Mouse (Mus musculus) left cerebral cortex, adult 2 months (tissue): ENCODE measurements around the gene Dapl1. TPM values are rescaled to one million over a fixed set of nuclear protein-coding genes. Genes with fewer than 3 reads are reported as not detected.

ENCODE experiments used
- DNase-seq, 2 experiments: peaks; one replicate each; pipeline ENCODE4 v3.0.0; 2021 to 2022; ENCODE audit warnings: low spot score in 2 of 2, mixed read lengths in 1 of 2; ENCODE audit errors: extremely low spot score in 1 of 2
- H3K27ac ChIP-seq: fragments of 200-600 bp; 2 replicates; pipeline ENCODE4 v1.8.1; 2022
- H3K4me3 ChIP-seq: fragments of 200-600 bp; 2 replicates; pipeline ENCODE4 v1.8.1; 2022
- CTCF ChIP-seq: fragments of 200-600 bp; IDR thresholded peaks from 2 replicates; pipeline ENCODE4 v1.8.1; 2022; ENCODE audit warnings: antibody characterized with exemption, mild to moderate bottlenecking, moderate library complexity
- intact Hi-C: fragments of 180-260 bp; cut with DNase I; formaldehyde crosslinking; loops from one replicate; pipeline ENCODE4 v1.15.1; 2025
- total RNA-seq, 2 experiments: library from RNA; stranded (reverse); gene quantifications; 2 replicates each; pipeline ENCODE4 v1.2.3; 2021

Gene Dapl1
- total RNA-seq, 2 experiments from 2014 or later, result 1.4 to 1.8 TPM

DNA sequence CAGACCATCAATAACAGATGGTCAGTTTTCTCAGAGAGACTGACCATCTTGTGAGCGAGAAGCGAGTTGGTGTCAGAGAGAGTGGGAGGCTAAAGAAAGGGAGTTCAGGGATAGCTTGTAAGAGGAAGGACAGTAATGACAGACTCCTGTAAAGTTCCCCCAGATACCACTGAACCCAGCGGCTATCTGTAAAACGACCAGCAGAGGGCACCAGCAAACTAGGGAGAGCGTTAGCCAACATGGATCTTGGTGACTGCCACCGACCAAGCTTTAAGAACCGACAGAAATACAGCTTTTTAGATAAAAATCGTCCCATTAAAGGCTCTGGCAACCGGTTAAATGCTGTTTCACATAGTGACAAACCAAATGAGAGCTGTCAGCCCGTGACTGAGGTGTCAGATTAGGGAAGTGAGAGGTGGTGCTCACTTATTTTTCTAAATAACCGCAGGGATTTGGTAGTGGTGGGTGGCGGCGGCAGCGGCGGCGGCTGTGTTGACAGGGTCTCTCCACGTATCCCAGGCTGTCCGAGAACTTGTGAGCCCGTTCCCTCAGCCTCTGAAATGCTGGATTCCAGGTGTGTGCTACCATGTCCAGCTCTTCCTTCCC lies 37.7 kb downstream of the Dapl1 start:
- peak; percentile 89 for TF ChIP-seq CTCF
- DNase-seq, result peak; percentile 69 to 81
- intact Hi-C loops, result loop anchor here (5.0 kb wide), 1 partner anchor 225 kb away; no protein-coding TSS in a partner anchor
- Histone ChIP-seq H3K27ac (peak overlapping the region; percentile 37), H3K4me3 (peak overlapping the region; percentile 37)

GRCm38 (mm10) chr2:59523526-59523925 lies 39.1 kb downstream of the Dapl1 start:
- intact Hi-C loops, result loop anchor here (5.0 kb wide), 1 partner anchor 224 kb away; no protein-coding TSS in a partner anchor
- no peak for TF ChIP-seq CTCF
- no peak for DNase-seq

DNA sequence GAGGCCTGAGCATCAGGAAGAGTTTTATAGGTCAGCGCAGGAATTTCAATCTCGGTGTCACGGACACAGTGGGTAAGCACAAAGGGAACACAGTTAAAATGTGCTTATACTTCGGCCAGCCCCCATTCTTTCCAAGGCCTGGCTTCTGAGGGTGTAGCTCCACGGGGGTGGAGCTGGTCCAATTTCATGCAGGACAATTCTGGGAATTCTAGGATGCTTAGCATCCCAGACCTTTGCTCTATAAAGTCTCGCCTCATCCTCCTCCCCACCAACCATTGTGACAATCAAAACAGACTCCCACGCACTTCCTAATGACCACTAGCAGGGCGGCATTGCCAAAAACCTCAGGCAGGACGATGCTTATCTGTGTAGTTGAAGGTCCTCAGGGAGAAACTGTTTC lies 42.4 kb downstream of the Dapl1 start:
- H3K27ac ChIP-seq, result no peak overlapping the region
- no peak for DNase-seq
- no peak overlapping the region for H3K4me3 ChIP-seq
- intact Hi-C loops, result no loop called here
- TF ChIP-seq CTCF, result no peak

More at GRCm38 (mm10) chr2:59523526-59523925, 39.1 kb downstream of the Dapl1 start:
- Histone ChIP-seq H3K4me3 (no peak overlapping the region), H3K27ac (no peak overlapping the region)

- intact Hi-C loops, result loop anchor here (10.0 kb wide), 2 partner anchors 685 to 885 kb away; no protein-coding TSS in a partner anchor
- no peak for TF ChIP-seq CTCF
- H3K4me3 ChIP-seq, result no peak overlapping the region
Measured at GRCm38 (mm10) chr2:59529574-59530080, 45.2 kb downstream of the Dapl1 start.

GRCm38 (mm10) chr2:59530811-59531210 lies 46.4 kb downstream of the Dapl1 start:
- peak; percentile 19 to 46 for DNase-seq
- H3K27ac ChIP-seq, result peak overlapping the region; percentile 71
- H3K4me3 ChIP-seq, result no peak overlapping the region
- intact Hi-C loops, result loop anchor here (1.0 to 10.0 kb wide), 3 partner anchors 56 to 884 kb away; no protein-coding TSS in a partner anchor
- no peak for TF ChIP-seq CTCF

More at GRCm38 (mm10) chr2:59529574-59530080, 45.2 kb downstream of the Dapl1 start:
- H3K27ac ChIP-seq, result no peak overlapping the region
- no peak for DNase-seq

DNA sequence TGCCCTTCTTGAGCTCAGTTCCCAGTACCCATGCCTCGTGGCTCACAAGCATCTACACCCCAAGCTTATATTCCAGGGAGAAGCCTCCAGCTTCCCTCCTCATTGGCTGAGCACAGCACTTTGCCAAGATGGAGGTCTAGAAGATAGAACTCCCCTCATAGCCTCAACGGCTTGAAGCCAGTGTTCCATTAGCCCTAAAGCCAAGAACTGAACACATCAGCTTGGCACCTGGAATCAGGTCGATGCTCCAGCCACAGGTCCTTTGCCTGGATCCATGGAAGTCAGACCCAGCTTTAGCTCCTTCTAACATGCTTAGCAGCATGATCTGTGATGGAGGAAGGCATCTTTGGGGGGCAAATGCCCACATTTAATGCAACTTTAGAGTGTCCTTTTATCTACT lies 48.5 kb downstream of the Dapl1 start:
- no peak for TF ChIP-seq CTCF
- intact Hi-C loops, result loop anchor here (10.0 kb wide), 2 partner anchors 682 to 882 kb away; no protein-coding TSS in a partner anchor
- no peak overlapping the region for H3K27ac ChIP-seq

GRCm38 (mm10) chr2:59533504-59533903 lies 49.1 kb downstream of the Dapl1 start:
- DNase-seq, result no peak
- Histone ChIP-seq H3K4me3 (no peak overlapping the region), H3K27ac (no peak overlapping the region)
- TF ChIP-seq CTCF, result no peak
- intact Hi-C loops, result loop anchor here (10.0 kb wide), 2 partner anchors 681 to 881 kb away; no protein-coding TSS in a partner anchor

More for the DNA sequence above, 48.5 kb downstream of the Dapl1 start:
- no peak overlapping the region for H3K4me3 ChIP-seq
- no peak for DNase-seq

DNA sequence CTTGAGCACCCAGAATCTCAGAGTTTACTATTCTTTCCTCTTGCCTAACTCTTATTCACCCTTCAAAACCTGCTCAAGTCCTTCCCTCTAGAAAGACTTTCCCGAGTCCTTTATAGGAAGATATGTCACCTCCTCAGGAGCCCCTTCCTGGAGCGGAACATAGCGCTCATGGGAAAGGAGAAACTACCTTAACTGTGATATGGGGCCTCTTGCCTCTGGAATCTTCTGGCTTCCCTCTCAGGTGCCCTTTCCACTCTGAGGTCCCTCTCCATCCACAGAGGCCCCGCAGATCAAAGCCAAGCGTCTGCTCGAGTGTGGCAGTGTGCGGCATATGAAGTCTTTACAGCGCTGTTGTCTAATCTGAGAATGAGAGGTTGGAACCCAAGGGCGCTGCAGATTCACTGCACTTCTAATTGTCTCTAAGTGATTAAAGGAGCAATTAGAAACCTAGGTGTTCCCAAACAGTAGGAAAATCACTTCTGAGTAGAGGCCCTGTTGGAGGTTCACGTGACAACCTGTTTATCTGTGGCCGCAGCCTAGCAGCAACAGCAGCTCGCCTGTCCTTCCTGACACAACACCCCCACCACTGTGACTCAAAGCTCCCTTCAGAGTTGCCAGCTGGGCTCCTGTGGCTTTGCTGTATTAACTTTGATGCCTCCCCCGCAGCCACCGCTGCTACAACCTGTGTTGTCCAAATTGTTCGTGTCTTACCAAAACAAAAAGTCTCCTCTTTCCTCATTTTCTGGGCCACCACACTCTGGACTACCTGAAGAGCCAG lies 49.7 kb downstream of the Dapl1 start:
- Histone ChIP-seq H3K27ac (no peak overlapping the region), H3K4me3 (no peak overlapping the region)
- intact Hi-C loops, result loop anchor here (10.0 kb wide), 2 partner anchors 681 to 881 kb away; no protein-coding TSS in a partner anchor
- no peak for DNase-seq
- no peak for TF ChIP-seq CTCF

DNA sequence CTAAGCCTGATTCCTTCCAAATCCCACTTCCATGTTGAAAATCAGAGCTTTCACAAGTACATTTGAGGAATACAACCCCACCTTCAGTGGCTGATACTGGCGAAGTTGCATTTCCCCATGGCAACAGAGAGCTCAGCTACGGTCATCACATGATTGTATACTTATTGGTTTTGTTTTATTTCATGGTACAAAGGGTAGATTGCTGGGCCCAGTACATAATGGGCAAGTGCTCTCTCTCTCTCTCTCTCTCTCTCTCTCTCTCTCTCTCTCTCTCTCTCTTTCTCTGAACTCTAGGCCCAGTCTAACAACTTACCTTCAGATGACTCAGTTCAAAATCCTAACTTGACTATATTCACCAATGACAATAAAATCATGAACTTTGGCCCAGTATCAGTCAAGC lies 52.5 kb downstream of the Dapl1 start:
- no peak overlapping the region for H3K27ac ChIP-seq

DNA sequence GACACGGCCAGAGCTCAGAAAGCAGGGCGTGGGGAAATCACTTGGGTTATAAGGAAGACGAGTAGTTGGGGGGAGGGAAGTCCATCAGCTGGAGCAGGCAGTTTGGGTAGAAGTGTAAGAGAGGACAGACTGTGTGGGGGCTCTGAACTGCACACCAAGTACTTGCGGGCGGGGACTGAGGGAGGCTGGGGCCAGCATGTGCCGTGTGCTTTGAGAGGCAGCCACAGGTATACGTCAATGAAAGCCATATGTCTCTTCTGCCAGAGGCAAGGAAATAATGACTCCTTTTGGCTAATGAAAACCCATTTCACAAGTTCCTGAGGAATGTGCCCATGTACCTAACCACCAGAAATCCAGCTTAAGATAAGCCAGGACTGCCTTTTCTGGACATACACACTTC lies 53.6 kb downstream of the Dapl1 start:
- DNase-seq, result no peak
- Histone ChIP-seq H3K27ac (no peak overlapping the region), H3K4me3 (no peak overlapping the region)
- intact Hi-C loops, result loop anchor here (10.0 kb wide), 2 partner anchors 677 to 877 kb away; no protein-coding TSS in a partner anchor
- no peak for TF ChIP-seq CTCF

More for the DNA sequence above, 52.5 kb downstream of the Dapl1 start:
- DNase-seq, result no peak
- no peak overlapping the region for H3K4me3 ChIP-seq
- TF ChIP-seq CTCF, result no peak
- intact Hi-C loops, result loop anchor here (10.0 kb wide), 2 partner anchors 678 to 878 kb away; no protein-coding TSS in a partner anchor

DNA sequence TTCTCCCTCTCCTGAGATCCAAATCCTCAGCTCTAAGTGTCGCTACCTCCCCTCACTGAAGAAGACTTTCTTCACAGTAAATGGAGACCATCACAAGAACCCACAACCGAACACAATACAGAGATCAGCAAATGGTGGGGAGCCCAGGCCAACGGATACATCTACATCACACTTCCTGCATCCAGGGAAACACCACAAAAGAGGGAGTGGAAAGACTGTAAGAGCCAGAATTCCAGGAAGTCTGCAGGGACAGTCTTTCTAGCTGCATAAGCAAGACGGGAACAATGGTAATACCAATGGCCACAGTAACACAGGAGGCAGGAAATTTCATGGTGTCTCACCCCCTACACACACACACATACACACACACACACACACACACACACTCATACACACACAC lies 55.3 kb downstream of the Dapl1 start:
- TF ChIP-seq CTCF, result no peak
- DNase-seq, result no peak
- intact Hi-C loops, result loop anchor here (5.0 to 10.0 kb wide), 4 partner anchors 73 to 875 kb away; partner anchors contain the start of genes Tanc1 and Wdsub1
- no peak overlapping the region for H3K4me3 ChIP-seq
- H3K27ac ChIP-seq, result no peak overlapping the region
